Comparison of ENCODE assay signal across 8 mouse cellular contexts in genomic region chr11:54865330-54866085, GRCm38 (mm10). TPM values are rescaled to one million over a fixed set of nuclear protein-coding genes. Genes with fewer than 3 reads are reported as not detected.
A peak's percentile ranks its signal among the peaks of the same experiment; 100 is the strongest.
DNase-seq lines count a peak whose midpoint lies in the region; ATAC-seq and TF ChIP-seq lines count a peak whose summit lies in the region.

No protein-coding gene starts in this region.

- DNase-seq in heart, embryonic 10.5 days (ENCODE audit: low spot score) = no peak
- no peak for DNase-seq in heart, adult 8-10 months (ENCODE audit: low spot score)
- no peak for DNase-seq in frontal cortex, postnatal 36 days (ENCODE audit: low spot score in 2 of 2)
- no peak for DNase-seq in spleen, postnatal 14 days (ENCODE audit: low spot score in 2 of 2)

- peak overlapping the region; percentile 65 for H3K4me2 ChIP-seq in heart, embryonic 15.5 days

- peaks cover 21% of the 10 kb centered on the region for H3K36me3 ChIP-seq in heart, embryonic 10.5 days
- H3K36me3 ChIP-seq in E14TG2a.4 (ENCODE audit: insufficient read depth, low read length) (peaks cover 33% of the 10 kb centered on the region), macrophage (ENCODE audit: inconsistent target) (peaks cover 10% of the 10 kb centered on the region)
- H3K36me3 ChIP-seq in heart, embryonic 15.5 days = peaks cover 12% of the 10 kb centered on the region

- no peak for ATAC-seq in heart, embryonic 15.5 days (replicated peaks; ENCODE audit: insufficient number of reproducible peaks, insufficient read depth, low FRiP score, low read depth)
- ATAC-seq in megakaryocyte progenitor cell, adult 5-6 weeks (replicated peaks; ENCODE audit: poor library complexity) = no peak

- WGBS in heart, embryonic 10.5 days = 77% methylated on average over 6 of the region's 6 CpGs
- WGBS in heart, embryonic 15.5 days = 71% methylated on average over 6 of the region's 6 CpGs
- WGBS in macrophage (ENCODE audit: missing documents) = 56% methylated on average over 5 of the region's 6 CpGs

- no peaks in the 10 kb centered on the region for H3K27me3 ChIP-seq in heart, embryonic 10.5 days (ENCODE audit: insufficient read depth, poor library complexity, severe bottlenecking)
- H3K27me3 ChIP-seq in E14TG2a.4 (ENCODE audit: insufficient read depth, low read length) = no peaks in the 10 kb centered on the region
- no peaks in the 10 kb centered on the region for H3K27me3 ChIP-seq in heart, embryonic 15.5 days

- peak overlapping the region; percentile 98 for H3K27ac ChIP-seq in heart, embryonic 10.5 days
- H3K27ac ChIP-seq in heart, embryonic 15.5 days = peak overlapping the region; percentile 91
- H3K27ac ChIP-seq in macrophage = peak overlapping the region; percentile 66

- no peak for TF ChIP-seq CTCF in E14TG2a.4 (conservative IDR thresholded peaks at IDR 0.05; ENCODE audit: low read length)

- no peaks in the 10 kb centered on the region for H3K9me3 ChIP-seq in heart, embryonic 10.5 days
- H3K9me3 ChIP-seq in E14TG2a.4 (ENCODE audit: low read length) = no peaks in the 10 kb centered on the region
- H3K9me3 ChIP-seq in heart, embryonic 15.5 days (replicated peaks) = no peaks in the 10 kb centered on the region

- peaks cover 20% of the 10 kb centered on the region for H3K4me1 ChIP-seq in heart, embryonic 10.5 days
- peaks cover 58% of the 10 kb centered on the region for H3K4me1 ChIP-seq in E14TG2a.4 (replicated peaks; ENCODE audit: low read depth, low read length)
- H3K4me1 ChIP-seq in heart, embryonic 15.5 days (replicated peaks) = peaks cover 32% of the 10 kb centered on the region

- peaks cover 37% of the 10 kb centered on the region for H3K79me2 ChIP-seq in macrophage (ENCODE audit: inconsistent target)

- peak overlapping the region; percentile 92 for H3K4me3 ChIP-seq in heart, embryonic 10.5 days
- H3K4me3 ChIP-seq in E14TG2a.4 (replicated peaks; ENCODE audit: low read length) = peak overlapping the region; percentile 94
- H3K4me3 ChIP-seq in heart, embryonic 15.5 days = peak overlapping the region; percentile 74
- peak overlapping the region; percentile 30 for H3K4me3 ChIP-seq in macrophage (ENCODE audit: inconsistent target)

- H3K9ac ChIP-seq in heart, embryonic 15.5 days = peak overlapping the region; percentile 43; the same call in 1 of the 2 replicates

RNA-seq across cellular contexts. Expression of gene Hint1, which starts 0.7 kb away (rescaled TPM):
- 602 and 622 TPM in 2 replicates for polyA plus RNA-seq in heart, embryonic 10.5 days (2016; fragmentation: Nextera tagmentation; extraction: Ambion mirVana)
- 100 to 1,000 TPM; 213 to 341 (median 275) TPM for total RNA-seq in heart, adult 8-10 months (2022)
- 497 and 753 TPM in 2 replicates for polyA plus RNA-seq in heart, embryonic 15.5 days (2015; fragmentation: Nextera tagmentation; extraction: Ambion mirVana)
- total RNA-seq in macrophage (2018; cell fraction: chromatin; rRNA removed) = 10 to 100 TPM in 23 of 26 experiments, 1 to 10 TPM in 3; 8.1 to 84.4 (median 24.2) TPM
- total RNA-seq in macrophage (2018; cell fraction: cytosol; rRNA removed) = 100 to 1,000 TPM; 354 to 532 (median 434) TPM
- total RNA-seq in macrophage (2018; cell fraction: nucleus; rRNA removed) = 100 to 1,000 TPM in 15 of 26 experiments, 10 to 100 TPM in 11; 45.3 to 183 (median 105) TPM
- 231 to 631 TPM (median 515 TPM) in 3 replicates for polyA plus RNA-seq in macrophage (2018)
- total RNA-seq in megakaryocyte progenitor cell, adult 5-6 weeks (2015) = 458 and 490 TPM in 2 replicates
- 506 and 582 TPM in 2 replicates for total RNA-seq in megakaryocyte progenitor cell, adult 5-6 weeks (2017)

RNA-seq across cellular contexts. Expression of gene Lyrm7, which starts 4.8 kb away (rescaled TPM):
- polyA plus RNA-seq in heart, embryonic 10.5 days (2016; fragmentation: Nextera tagmentation; extraction: Ambion mirVana) = 11.8 and 17.9 TPM in 2 replicates
- 10 to 100 TPM; 35.9 to 40.2 (median 39.3) TPM for total RNA-seq in heart, adult 8-10 months (2022)
- 17.5 and 24.7 TPM in 2 replicates for polyA plus RNA-seq in heart, embryonic 15.5 days (2015; fragmentation: Nextera tagmentation; extraction: Ambion mirVana)
- 1 to 10 TPM in 17 of 26 experiments, under 1 TPM in 4, not detected in 5; 0.52 to 7.9 (median 2.6) TPM for total RNA-seq in macrophage (2018; cell fraction: chromatin; rRNA removed)
- 1 to 10 TPM in 8 of 26 experiments, under 1 TPM in 18; 0.29 to 2.3 (median 0.84) TPM for total RNA-seq in macrophage (2018; cell fraction: cytosol; rRNA removed)
- total RNA-seq in macrophage (2018; cell fraction: nucleus; rRNA removed) = 1 to 10 TPM in 14 of 26 experiments, under 1 TPM in 7, not detected in 5; 0.36 to 8.8 (median 1.4) TPM
- polyA plus RNA-seq in macrophage (2018) = 0.29 to 3.3 TPM (median 1.0 TPM) in 3 replicates
- 2.9 and 5.3 TPM in 2 replicates for total RNA-seq in megakaryocyte progenitor cell, adult 5-6 weeks (2015)
- 2.0 and 4.1 TPM in 2 replicates for total RNA-seq in megakaryocyte progenitor cell, adult 5-6 weeks (2017)

RNA-seq across cellular contexts. Expression of gene Gpx3, which starts 36.7 kb away (rescaled TPM):
- polyA plus RNA-seq in heart, embryonic 10.5 days (2016; fragmentation: Nextera tagmentation; extraction: Ambion mirVana) = 1,153 and 1,643 TPM in 2 replicates
- total RNA-seq in heart, adult 8-10 months (2022) = 100 to 1,000 TPM; 188 to 354 (median 218) TPM
- polyA plus RNA-seq in heart, embryonic 15.5 days (2015; fragmentation: Nextera tagmentation; extraction: Ambion mirVana) = 751 and 850 TPM in 2 replicates
- 1 to 10 TPM in 17 of 26 experiments, under 1 TPM in 3, not detected in 6; 0.59 to 10.0 (median 2.2) TPM for total RNA-seq in macrophage (2018; cell fraction: chromatin; rRNA removed)
- 100 to 1,000 TPM in 16 of 26 experiments, 10 to 100 TPM in 10; 81.5 to 363 (median 177) TPM for total RNA-seq in macrophage (2018; cell fraction: cytosol; rRNA removed)
- total RNA-seq in macrophage (2018; cell fraction: nucleus; rRNA removed) = 100 to 1,000 TPM in 1 of 26 experiments, 10 to 100 TPM in 25; 22.4 to 113 (median 50.5) TPM
- polyA plus RNA-seq in macrophage (2018) = 191 to 766 TPM (median 446 TPM) in 3 replicates
- total RNA-seq in megakaryocyte progenitor cell, adult 5-6 weeks (2015) = 29.9 and 42.3 TPM in 2 replicates
- 3.2 TPM in 2 replicates for total RNA-seq in megakaryocyte progenitor cell, adult 5-6 weeks (2017)

Comparison
In these comparisons a context has a peak if more than half of its experiments do, and no peak if none do; other contexts are left out.
1. H3K4me3 ChIP-seq: peak in every context shown above with its lines; median percentile 94 in E14TG2a.4; 92 in heart, embryonic 10.5 days; 74 in heart, embryonic 15.5 days; 30 in macrophage.